Comparison of ENCODE assay signal across 2 mouse cellular contexts in genomic region chr12:54791465-54791864, GRCm38 (mm10).
A peak's percentile ranks its signal among the peaks of the same experiment; 100 is the strongest.
TF ChIP-seq lines count a peak whose summit lies in the region.

No protein-coding gene starts in this region.

TF ChIP-seq in CH12.LX, 34 proteins besides CTCF, POLR2A, EP300 and RAD21:
- TF ChIP-seq E2F4 (IDR thresholded peaks at IDR 0.05; ENCODE audit: insufficient replicate concordance, low read depth, low read length) (no peak), HCFC1 (IDR thresholded peaks at IDR 0.05; ENCODE audit: low read depth, low read length) (no peak), MEF2A (IDR thresholded peaks at IDR 0.05; ENCODE audit: borderline replicate concordance, low read depth, low read length) (no peak), POLR2AphosphoS2 (IDR thresholded peaks at IDR 0.05; ENCODE audit: low read depth, low read length) (no peak), MAFK (IDR thresholded peaks at IDR 0.05; ENCODE audit: insufficient replicate concordance, low read length) (peak; percentile 63; the same call in 1 of the 2 replicates), ZC3H11A (IDR thresholded peaks at IDR 0.05; ENCODE audit: low read depth, low read length) (no peak), MAX (IDR thresholded peaks at IDR 0.05; ENCODE audit: low read length) (no peak), RCOR1 (conservative IDR thresholded peaks at IDR 0.05; ENCODE audit: low read depth, low read length) (no peak)

TF ChIP-seq in MEL, 35 proteins besides CTCF, POLR2A, EP300 and RAD21:
- TF ChIP-seq MAFK (IDR thresholded peaks at IDR 0.05; ENCODE audit: borderline replicate concordance, low read depth, low read length) = peak; percentile 33; the same call in 1 of the 2 replicates
- TF ChIP-seq USF2 (IDR thresholded peaks at IDR 0.05; ENCODE audit: borderline replicate concordance in 1 of 2, insufficient read depth in 1 of 2, low read depth in 1 of 2, low read length in 2 of 2) = no peak
TF ChIP-seq in MEL: peak in this region for 1.
